Mouse (Mus musculus): Measurements from ENCODE around the gene Slc22a13. TPM values are rescaled to one million over a fixed set of nuclear protein-coding genes. Genes with fewer than 3 reads are reported as not detected.

The Slc22a13 gene
- total RNA-seq, 2 experiments from 2014 or later = not detected

Other genes starting within 250 kb of the Slc22a13 start
- gene Vill, start 156.3 kb downstream of the Slc22a13 start, total RNA-seq (2021) = 1 to 10 TPM in 1 of 2 experiments, under 1 TPM in 1; 0.42 to 1.3 TPM
- 10 to 100 TPM; 14.1 to 16.5 TPM for gene Plcd1, start 115.6 kb downstream of the Slc22a13 start, total RNA-seq (2021)
- gene Dlec1, start 106.6 kb downstream of the Slc22a13 start, total RNA-seq (2021) = under 1 TPM in 1 of 2 experiments, not detected in 1; 0.64 TPM
- 1 to 10 TPM; 1.7 to 4.3 TPM for gene Acaa1b, start 52.0 kb downstream of the Slc22a13 start, total RNA-seq (2021)
- not detected for gene Gm47289, start 49.9 kb downstream of the Slc22a13 start, total RNA-seq (2021)
- 10 to 100 TPM; 51.0 to 52.6 TPM for gene Oxsr1, start 113.3 kb upstream of the Slc22a13 start, total RNA-seq (2021)
- gene Acaa1a, start 130.6 kb upstream of the Slc22a13 start, total RNA-seq (2021) = 10 to 100 TPM; 77.1 to 85.3 TPM
- 10 to 100 TPM; 12.9 to 13.9 TPM for gene Myd88, start 132.3 kb upstream of the Slc22a13 start, total RNA-seq (2021)
- under 1 TPM; 0.26 to 0.30 TPM for gene Xylb, start 148.3 kb upstream of the Slc22a13 start, total RNA-seq (2021)
- gene Slc22a14, start 156.5 kb upstream of the Slc22a13 start, total RNA-seq (2021) = not detected
- 1 to 10 TPM; 3.4 to 4.7 TPM for gene Acvr2b, start 193.0 kb upstream of the Slc22a13 start, total RNA-seq (2021)
- 1 to 10 TPM; 2.7 to 4.0 TPM for gene Exog, start 235.8 kb upstream of the Slc22a13 start, total RNA-seq (2021)

Measured in heart, adult 18-20 months (tissue).